Comparison of ENCODE assay signal across 8 mouse cellular contexts in the genomic region with DNA sequence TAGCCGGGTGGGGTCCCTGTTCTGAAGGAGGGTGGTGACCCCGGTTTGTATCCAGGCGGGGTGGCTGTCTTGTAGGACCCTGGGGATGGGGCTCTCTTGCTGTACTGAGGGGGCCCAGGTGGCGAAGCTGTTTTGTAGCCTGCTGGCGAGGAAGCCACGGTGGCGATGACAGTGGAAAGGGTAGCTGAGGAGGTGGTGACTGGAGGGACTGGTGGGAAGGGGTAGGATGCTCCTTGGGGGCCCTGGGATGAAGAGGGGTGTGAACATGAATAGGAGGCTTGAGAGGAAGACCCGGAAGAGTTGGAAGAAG. TPM values are rescaled to one million over a fixed set of nuclear protein-coding genes. Genes with fewer than 3 reads are reported as not detected.
A peak's percentile ranks its signal among the peaks of the same experiment; 100 is the strongest.
DNase-seq lines count a peak whose midpoint lies in the region; ATAC-seq lines count a peak whose summit lies in the region.

No protein-coding gene starts in this region.

- peak overlapping the region; percentile 94 for H3K4me2 ChIP-seq in limb, embryonic 13.5 days (replicated peaks)
- peak overlapping the region; percentile 87 for H3K4me2 ChIP-seq in stomach, embryonic 14.5 days (replicated peaks; ENCODE audit: low read depth, low read length)

- peak overlapping the region; percentile 84 for H3K9ac ChIP-seq in limb, embryonic 13.5 days
- H3K9ac ChIP-seq in stomach, embryonic 14.5 days (replicated peaks; ENCODE audit: low read depth, low read length): peak overlapping the region; percentile 77

- H3K27me3 ChIP-seq in limb, embryonic 13.5 days: no peaks in the 10 kb centered on the region
- no peaks in the 10 kb centered on the region for H3K27me3 ChIP-seq in stomach, embryonic 14.5 days (ENCODE audit: control insufficient read depth, insufficient read depth, low read length)

- peaks cover 33% of the 10 kb centered on the region for H3K4me1 ChIP-seq in limb, embryonic 13.5 days
- H3K4me1 ChIP-seq in stomach, embryonic 14.5 days (ENCODE audit: control insufficient read depth, insufficient read depth, low read length): peaks cover 10% of the 10 kb centered on the region

- peak overlapping the region; percentile 54 for H3K4me3 ChIP-seq in limb, embryonic 13.5 days
- peak overlapping the region; percentile 37 for H3K4me3 ChIP-seq in stomach, embryonic 14.5 days (ENCODE audit: low read depth, low read length)

- H3K27ac ChIP-seq in limb, embryonic 13.5 days: peak overlapping the region; percentile 88
- peak overlapping the region; percentile 85 for H3K27ac ChIP-seq in stomach, embryonic 14.5 days (ENCODE audit: low read length)

- ATAC-seq in frontal cortex, adult (ENCODE audit: low TSS enrichment): 0 out of 2 replicates have a peak, but pooled peaks have one; percentile 0
- ATAC-seq in limb, embryonic 13.5 days (ENCODE audit: low FRiP score, low read depth): peak; percentile 4; the same call in 1 of the 2 replicates
- ATAC-seq in stomach, embryonic 14.5 days (ENCODE audit: insufficient number of reproducible peaks, insufficient read depth, low FRiP score, low read depth): no peak; the same call in 1 of the 2 replicates

- no peaks in the 10 kb centered on the region for H3K9me3 ChIP-seq in limb, embryonic 13.5 days
- no peaks in the 10 kb centered on the region for H3K9me3 ChIP-seq in stomach, embryonic 14.5 days (ENCODE audit: control insufficient read depth, low read depth, low read length)

- WGBS in limb, embryonic 13.5 days: 16% methylated on average over 8 of the region's 8 CpGs
- WGBS in stomach, embryonic 14.5 days: 16% methylated on average over 8 of the region's 8 CpGs

- no peak for DNase-seq in frontal cortex, postnatal 25 days (ENCODE audit: low spot score in 2 of 2)
- DNase-seq in ovary, adult 18-20 months (ENCODE audit: low spot score): peak; percentile 42
- no peak for DNase-seq in ovary, postnatal 10 days (ENCODE audit: low spot score)
- DNase-seq in gastrocnemius, postnatal 4 days (ENCODE audit: low spot score in 2 of 2): no peak
- DNase-seq in urinary bladder, adult 2 months (ENCODE audit: low spot score): no peak

- H3K36me3 ChIP-seq in limb, embryonic 13.5 days: peaks cover 67% of the 10 kb centered on the region
- H3K36me3 ChIP-seq in stomach, embryonic 14.5 days (ENCODE audit: control insufficient read depth, insufficient read depth, low read length): peaks cover 59% of the 10 kb centered on the region

RNA-seq across cellular contexts. Expression of gene Grcc10, which starts 5.1 kb away (rescaled TPM):
- 480 and 513 TPM in 2 replicates for polyA plus RNA-seq in limb, embryonic 13.5 days (2015; fragmentation: Nextera tagmentation; extraction: Ambion mirVana)
- polyA plus RNA-seq in stomach, embryonic 14.5 days (2014; fragmentation: Nextera tagmentation; extraction: Ambion mirVana): 445 and 505 TPM in 2 replicates
- 100 to 1,000 TPM; 177 to 209 TPM for total RNA-seq in gastrocnemius, postnatal 4 days (2021)
- 214 and 229 TPM in 2 replicates for polyA plus RNA-seq in urinary bladder, adult 2 months (2012; rRNA removed)

RNA-seq across cellular contexts. Expression of gene Ptpn6, which starts 7.7 kb away (rescaled TPM):
- 9.0 and 10.9 TPM in 2 replicates for polyA plus RNA-seq in limb, embryonic 13.5 days (2015; fragmentation: Nextera tagmentation; extraction: Ambion mirVana)
- polyA plus RNA-seq in stomach, embryonic 14.5 days (2014; fragmentation: Nextera tagmentation; extraction: Ambion mirVana): 13.7 and 15.3 TPM in 2 replicates
- total RNA-seq in gastrocnemius, postnatal 4 days (2021): 1 to 10 TPM; 4.6 to 6.4 TPM
- polyA plus RNA-seq in urinary bladder, adult 2 months (2012; rRNA removed): 17.0 and 18.2 TPM in 2 replicates

RNA-seq across cellular contexts. Expression of gene Gm45234, which starts 9.6 kb away (rescaled TPM):
- 0.11 TPM in 1 of 2 replicates, not detected in the other for polyA plus RNA-seq in limb, embryonic 13.5 days (2015; fragmentation: Nextera tagmentation; extraction: Ambion mirVana)
- polyA plus RNA-seq in stomach, embryonic 14.5 days (2014; fragmentation: Nextera tagmentation; extraction: Ambion mirVana): not detected in 2 replicates
- total RNA-seq in gastrocnemius, postnatal 4 days (2021): under 1 TPM in 1 of 2 experiments, not detected in 1; 0.83 TPM
- not detected in 2 replicates for polyA plus RNA-seq in urinary bladder, adult 2 months (2012; rRNA removed)

RNA-seq across cellular contexts. Expression of gene Atn1, which starts 10.1 kb away (rescaled TPM):
- polyA plus RNA-seq in limb, embryonic 13.5 days (2015; fragmentation: Nextera tagmentation; extraction: Ambion mirVana): 19.6 and 20.0 TPM in 2 replicates
- polyA plus RNA-seq in stomach, embryonic 14.5 days (2014; fragmentation: Nextera tagmentation; extraction: Ambion mirVana): 15.0 and 18.5 TPM in 2 replicates
- total RNA-seq in gastrocnemius, postnatal 4 days (2021): 10 to 100 TPM; 52.9 to 66.5 TPM
- polyA plus RNA-seq in urinary bladder, adult 2 months (2012; rRNA removed): 11.3 and 32.9 TPM in 2 replicates

RNA-seq across cellular contexts. Expression of gene Eno2, which starts 23.2 kb away (rescaled TPM):
- polyA plus RNA-seq in limb, embryonic 13.5 days (2015; fragmentation: Nextera tagmentation; extraction: Ambion mirVana): 7.2 and 7.7 TPM in 2 replicates
- polyA plus RNA-seq in stomach, embryonic 14.5 days (2014; fragmentation: Nextera tagmentation; extraction: Ambion mirVana): 9.5 and 9.7 TPM in 2 replicates
- total RNA-seq in gastrocnemius, postnatal 4 days (2021): 1 to 10 TPM; 6.0 to 6.5 TPM
- polyA plus RNA-seq in urinary bladder, adult 2 months (2012; rRNA removed): 20.8 and 23.4 TPM in 2 replicates
